Mouse (Mus musculus) layer of hippocampus, adult 2 months (tissue): ENCODE data around the gene Tent5b. TPM values are rescaled to one million over a fixed set of nuclear protein-coding genes. Genes with fewer than 3 reads are reported as not detected.

ENCODE experiments used
- DNase-seq, 2 experiments: peaks; one replicate each; pipeline ENCODE4 v3.0.0; 2022; ENCODE audit warnings: low spot score in 2 of 2
- H3K27ac ChIP-seq: fragments of 200-600 bp; 2 replicates; pipeline ENCODE4 v1.8.1; 2022
- H3K4me3 ChIP-seq: fragments of 200-600 bp; 2 replicates; pipeline ENCODE4 v1.8.1; 2022; ENCODE audit warnings: mild to moderate bottlenecking
- CTCF ChIP-seq: fragments of 200-600 bp; conservative IDR thresholded peaks from 2 replicates; pipeline ENCODE4 v1.8.1; 2022; ENCODE audit warnings: antibody characterized with exemption, mild to moderate bottlenecking, moderate library complexity
- long read RNA-seq, 2 experiments: library from polyadenylated mRNA; stranded (forward); transcript quantifications; one replicate each; pipeline ENCODE4 v2.0.0; 2021; ENCODE audit warnings: borderline mapping rate in 2 of 2
- total RNA-seq, 2 experiments: library from RNA; stranded (reverse); gene quantifications; 2 replicates each; pipeline ENCODE4 v1.2.3; 2021

Gene Tent5b
- total RNA-seq = not detected
- long read RNA-seq, experiment 1 = 0 reads
- long read RNA-seq, experiment 2 = 0 reads

- no peak within 1 kb of the TSS for H3K27ac ChIP-seq
- TF ChIP-seq CTCF = peak; percentile 91
- DNase-seq = peak; percentile 95 to 96
These were observed at the start of gene Tent5b for GRCm38 (mm10) chr4:133479458-133480184. TSS of gene Tent5b (plus strand) at chr4:133480132.

GRCm38 (mm10) chr4:133431508-133431907, 48.4 kb upstream of the Tent5b start:
- DNase-seq = no peak
- no peak for TF ChIP-seq CTCF
- no peak overlapping the region for H3K27ac ChIP-seq
- H3K4me3 ChIP-seq = no peak overlapping the region

More at GRCm38 (mm10) chr4:133479458-133480184, at the start of gene Tent5b:
- H3K4me3 ChIP-seq = peak within 1 kb of the TSS; percentile 48

- H3K4me3 ChIP-seq = peak overlapping the region; percentile 22; the same call in 1 of the 2 replicates
- TF ChIP-seq CTCF = no peak
- H3K27ac ChIP-seq = peak overlapping the region; percentile 73
These were observed 47.3 kb upstream of the Tent5b start for GRCm38 (mm10) chr4:133432560-133433171.

GRCm38 (mm10) chr4:133435921-133436320, 44.0 kb upstream of the Tent5b start:
- Histone ChIP-seq H3K27ac (no peak overlapping the region), H3K4me3 (no peak overlapping the region)
- no peak for DNase-seq
- TF ChIP-seq CTCF = no peak

More at GRCm38 (mm10) chr4:133432560-133433171, 47.3 kb upstream of the Tent5b start:
- DNase-seq = peak; percentile 59 to 66

GRCm38 (mm10) chr4:133439460-133440376, 40.2 kb upstream of the Tent5b start:
- DNase-seq = peak; percentile 40 to 66
- no peak for TF ChIP-seq CTCF
- Histone ChIP-seq H3K27ac (peak overlapping the region; percentile 72), H3K4me3 (no peak overlapping the region)

- DNase-seq = no peak
- Histone ChIP-seq H3K4me3 (no peak overlapping the region), H3K27ac (peak overlapping the region; percentile 72; the same call in 1 of the 2 replicates)
- TF ChIP-seq CTCF = no peak
These were observed 39.5 kb upstream of the Tent5b start for GRCm38 (mm10) chr4:133440377-133440795.

- no peak for DNase-seq
- H3K27ac ChIP-seq = no peak overlapping the region
- no peak overlapping the region for H3K4me3 ChIP-seq
- TF ChIP-seq CTCF = no peak
These were observed 37.7 kb upstream of the Tent5b start for GRCm38 (mm10) chr4:133442194-133442593.

- Histone ChIP-seq H3K4me3 (no peak overlapping the region), H3K27ac (peak overlapping the region; percentile 73)
- TF ChIP-seq CTCF = no peak
These were observed 36.8 kb upstream of the Tent5b start for GRCm38 (mm10) chr4:133443085-133443484.

GRCm38 (mm10) chr4:133445727-133446126, 34.2 kb upstream of the Tent5b start:
- DNase-seq = no peak
- no peak for TF ChIP-seq CTCF
- no peak overlapping the region for H3K4me3 ChIP-seq
- no peak overlapping the region for H3K27ac ChIP-seq

More at GRCm38 (mm10) chr4:133443085-133443484, 36.8 kb upstream of the Tent5b start:
- no peak for DNase-seq

- Histone ChIP-seq H3K27ac (no peak overlapping the region), H3K4me3 (no peak overlapping the region)
- DNase-seq = no peak
- TF ChIP-seq CTCF = no peak
These were observed 32.6 kb upstream of the Tent5b start for GRCm38 (mm10) chr4:133447366-133447765.

GRCm38 (mm10) chr4:133447967-133448366, 32.0 kb upstream of the Tent5b start:
- no peak for TF ChIP-seq CTCF
- DNase-seq = no peak
- H3K4me3 ChIP-seq = no peak overlapping the region
- no peak overlapping the region for H3K27ac ChIP-seq

GRCm38 (mm10) chr4:133448708-133449388, 31.1 kb upstream of the Tent5b start:
- TF ChIP-seq CTCF = no peak
- Histone ChIP-seq H3K27ac (no peak overlapping the region), H3K4me3 (no peak overlapping the region)
- DNase-seq = no peak
